23 mouse cellular contexts compared by ENCODE assay signal in genomic region chr16:50747698-50748097, GRCm38 (mm10).
DNase-seq lines count a peak whose midpoint lies in the region; ATAC-seq and TF ChIP-seq lines count a peak whose summit lies in the region.
"Had no signal": no experiment of that assay in that cellular context is flagged by ENCODE, and none has a peak within 500 bp of the region (broad histone marks: within the 10 kb centered on the region; RNA-seq: fewer than 3 reads in every experiment).

No protein-coding gene starts in this region.

- no peak overlapping the region for H3K9ac ChIP-seq in kidney, postnatal 0 days (ENCODE audit: low read depth, low read length)
- H3K9ac ChIP-seq in lung, postnatal 0 days (replicated peaks; ENCODE audit: low read depth), result no peak overlapping the region
- no peak overlapping the region for H3K9ac ChIP-seq in stomach, postnatal 0 days (ENCODE audit: low read length)
- H3K9ac ChIP-seq: embryonic facial prominence, embryonic 12.5 days; embryonic facial prominence, embryonic 15.5 days; forebrain, postnatal 0 days; hindbrain, embryonic 12.5 days had no signal

- H3K36me3 ChIP-seq in kidney, postnatal 0 days (ENCODE audit: insufficient read depth, low read length), result no peaks in the 10 kb centered on the region
- H3K36me3 ChIP-seq in lung, postnatal 0 days (ENCODE audit: insufficient read depth, low read length), result no peaks in the 10 kb centered on the region
- no peaks in the 10 kb centered on the region for H3K36me3 ChIP-seq in stomach, postnatal 0 days (ENCODE audit: control insufficient read depth, insufficient read depth, low read length)
- H3K36me3 ChIP-seq: embryonic facial prominence, embryonic 12.5 days; embryonic facial prominence, embryonic 15.5 days; hindbrain, embryonic 12.5 days had no signal

- no peak for DNase-seq in kidney, postnatal 0 days (ENCODE audit: low spot score)
- no peak for DNase-seq in kidney, adult 18-20 months
- no peak for DNase-seq in lung, postnatal 0 days (ENCODE audit: low spot score)
- DNase-seq in lung, postnatal 10 days, result no peak
- no peak for DNase-seq in stomach, postnatal 0 days (ENCODE audit: low spot score)
- DNase-seq: adrenal gland, postnatal 10 days; adrenal gland, postnatal 36 days; cerebellum, adult 18-20 months; cerebellum, adult 9-10 months; cerebellum, postnatal 14 days; forebrain, postnatal 0 days; gastrocnemius, adult 2 months; gastrocnemius, postnatal 14 days; heart, adult 11 months had no signal

- WGBS in kidney, postnatal 0 days, result 95% methylated on average over 5 of the region's 5 CpGs
- WGBS in lung, postnatal 0 days, result 80% methylated on average over 5 of the region's 5 CpGs
- 86% methylated on average over 5 of the region's 5 CpGs for WGBS in stomach, postnatal 0 days

- TF ChIP-seq EP300 in lung, postnatal 0 days (IDR thresholded peaks at IDR 0.05), result no peak
- no peak for TF ChIP-seq EP300 in stomach, postnatal 0 days (optimal IDR thresholded peaks at IDR 0.05)

- H3K4me2 ChIP-seq in kidney, postnatal 0 days (ENCODE audit: low read length), result no peak overlapping the region
- H3K4me2 ChIP-seq in lung, postnatal 0 days (replicated peaks; ENCODE audit: low read depth, low read length), result no peak overlapping the region
- H3K4me2 ChIP-seq in stomach, postnatal 0 days (replicated peaks; ENCODE audit: low read depth), result no peak overlapping the region
- H3K4me2 ChIP-seq: embryonic facial prominence, embryonic 12.5 days; embryonic facial prominence, embryonic 15.5 days; heart, embryonic 11.5 days; hindbrain, embryonic 12.5 days had no signal

- peak; percentile 19; the same call in 1 of the 2 replicates for TF ChIP-seq CTCF in kidney, postnatal 0 days (IDR thresholded peaks at IDR 0.05; ENCODE audit: low read depth)
- TF ChIP-seq CTCF in lung, postnatal 0 days (IDR thresholded peaks at IDR 0.05), result peak; percentile 6; the same call in 1 of the 2 replicates
- peak; percentile 13; the same call in 1 of the 2 replicates for TF ChIP-seq CTCF in stomach, postnatal 0 days (IDR thresholded peaks at IDR 0.05; ENCODE audit: low read depth)

- no peaks in the 10 kb centered on the region for H3K9me3 ChIP-seq in kidney, postnatal 0 days (replicated peaks; ENCODE audit: low read length)
- H3K9me3 ChIP-seq in lung, postnatal 0 days (ENCODE audit: low read length), result no peaks in the 10 kb centered on the region
- H3K9me3 ChIP-seq in stomach, postnatal 0 days (ENCODE audit: control insufficient read depth, low read length), result no peaks in the 10 kb centered on the region
- H3K9me3 ChIP-seq: embryonic facial prominence, embryonic 12.5 days; embryonic facial prominence, embryonic 15.5 days; hindbrain, embryonic 12.5 days had no signal

- H3K27me3 ChIP-seq in kidney, postnatal 0 days (ENCODE audit: insufficient read depth, low read length), result no peaks in the 10 kb centered on the region
- H3K27me3 ChIP-seq in lung, postnatal 0 days (replicated peaks; ENCODE audit: insufficient read depth, low read length), result no peaks in the 10 kb centered on the region
- H3K27me3 ChIP-seq in stomach, postnatal 0 days (ENCODE audit: control insufficient read depth, insufficient read depth, low read length), result no peaks in the 10 kb centered on the region
- H3K27me3 ChIP-seq: embryonic facial prominence, embryonic 12.5 days; embryonic facial prominence, embryonic 15.5 days; hindbrain, embryonic 12.5 days had no signal

- no peak for ATAC-seq in kidney, postnatal 0 days (replicated peaks; ENCODE audit: low FRiP score, low read depth)
- ATAC-seq in lung, postnatal 0 days, result no peak
- ATAC-seq in stomach, postnatal 0 days (ENCODE audit: low FRiP score, low TSS enrichment), result no peak
- no peak for ATAC-seq in inflammation-experienced regulatory T-cells, adult 6 months
- ATAC-seq: CD4-positive, CD25-positive, alpha-beta regulatory T cell, adult 4 months; forebrain, embryonic 14.5 days; forebrain, postnatal 0 days; hindbrain, embryonic 16.5 days; Patski had no signal

- H3K27ac ChIP-seq in kidney, postnatal 0 days, result no peak overlapping the region
- H3K27ac ChIP-seq in lung, postnatal 0 days (ENCODE audit: low read length), result no peak overlapping the region
- no peak overlapping the region for H3K27ac ChIP-seq in stomach, postnatal 0 days (replicated peaks)
- H3K27ac ChIP-seq: embryonic facial prominence, embryonic 12.5 days; embryonic facial prominence, embryonic 15.5 days; gastrocnemius, adult 2 months; hindbrain, embryonic 12.5 days had no signal

- no peak overlapping the region for H3K4me3 ChIP-seq in kidney, postnatal 0 days (replicated peaks; ENCODE audit: low read depth, low read length)
- no peak overlapping the region for H3K4me3 ChIP-seq in lung, postnatal 0 days (ENCODE audit: low read depth, low read length)
- no peak overlapping the region for H3K4me3 ChIP-seq in stomach, postnatal 0 days (ENCODE audit: low read depth, low read length)
- H3K4me3 ChIP-seq: embryonic facial prominence, embryonic 12.5 days; embryonic facial prominence, embryonic 15.5 days; gastrocnemius, adult 2 months; hindbrain, embryonic 12.5 days had no signal

- H3K4me1 ChIP-seq in kidney, postnatal 0 days (replicated peaks; ENCODE audit: insufficient read depth, low read length), result 0 out of 2 replicates have a peak, but pooled peaks cover 4% of the 10 kb centered on the region
- peaks cover 6% of the 10 kb centered on the region; the same call in 1 of the 2 replicates for H3K4me1 ChIP-seq in lung, postnatal 0 days (ENCODE audit: insufficient read depth, low read depth, low read length)
- H3K4me1 ChIP-seq in stomach, postnatal 0 days (replicated peaks; ENCODE audit: control insufficient read depth, insufficient read depth), result no peaks in the 10 kb centered on the region
- H3K4me1 ChIP-seq: embryonic facial prominence, embryonic 12.5 days; hindbrain, embryonic 12.5 days had no signal
